Mouse (Mus musculus) left cerebral cortex, postnatal 14 days (tissue): ENCODE measurements around the gene Meox1. TPM values are rescaled to one million over a fixed set of nuclear protein-coding genes. Genes with fewer than 3 reads are reported as not detected.

Experiments
- DNase-seq, 2 experiments: peaks; one replicate each; pipeline ENCODE4 v3.0.0; 2021 to 2022; ENCODE audit warnings: low spot score in 2 of 2, mixed read lengths in 1 of 2
- intact Hi-C: fragments of 180-260 bp; cut with DNase I; formaldehyde crosslinking; loops from one replicate; pipeline ENCODE4 v1.15.1; 2025
- total RNA-seq, 2 experiments: library from RNA; stranded (reverse); gene quantifications; 2 replicates each; pipeline ENCODE4 v1.2.3; 2021

Gene Meox1
- total RNA-seq, 2 experiments from 2014 or later = 2.1 to 2.4 TPM

DNA sequence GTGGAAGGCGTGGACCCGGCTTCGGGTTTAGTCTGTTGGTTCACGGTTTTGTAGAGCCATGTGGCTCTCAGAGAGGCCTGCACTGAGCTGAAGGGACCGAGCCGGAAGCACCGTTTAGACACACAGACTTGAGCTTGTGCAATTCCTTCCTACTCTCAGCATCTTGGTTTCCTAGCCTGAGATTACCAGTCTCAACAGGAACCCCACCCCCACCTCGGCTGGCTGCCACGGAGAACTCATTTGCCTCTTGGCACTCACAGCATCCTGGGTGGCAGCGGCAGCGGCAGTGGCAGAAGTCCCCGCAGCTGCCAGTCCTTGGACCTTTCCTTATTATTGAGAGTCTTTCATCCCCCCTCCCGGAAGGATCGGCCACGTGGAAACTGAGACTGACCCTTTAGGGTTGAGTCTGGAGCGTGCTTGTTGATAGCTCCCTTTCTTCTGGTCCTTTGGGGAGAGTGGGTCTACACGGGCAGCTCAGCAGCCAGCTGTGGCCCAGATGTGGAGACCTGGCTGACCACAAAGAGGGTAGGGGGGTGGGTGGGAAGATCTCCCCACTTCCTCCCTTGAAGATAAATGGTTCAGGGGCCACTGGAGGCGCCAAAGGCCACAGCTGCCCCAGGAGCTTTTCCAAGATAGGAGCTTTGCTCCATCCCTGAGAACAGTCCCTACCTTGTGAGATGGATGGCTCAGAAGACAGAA lies 24.0 kb downstream of the Meox1 start:
- intact Hi-C loops = no loop called here
- DNase-seq = peak; percentile 62 to 86

DNA sequence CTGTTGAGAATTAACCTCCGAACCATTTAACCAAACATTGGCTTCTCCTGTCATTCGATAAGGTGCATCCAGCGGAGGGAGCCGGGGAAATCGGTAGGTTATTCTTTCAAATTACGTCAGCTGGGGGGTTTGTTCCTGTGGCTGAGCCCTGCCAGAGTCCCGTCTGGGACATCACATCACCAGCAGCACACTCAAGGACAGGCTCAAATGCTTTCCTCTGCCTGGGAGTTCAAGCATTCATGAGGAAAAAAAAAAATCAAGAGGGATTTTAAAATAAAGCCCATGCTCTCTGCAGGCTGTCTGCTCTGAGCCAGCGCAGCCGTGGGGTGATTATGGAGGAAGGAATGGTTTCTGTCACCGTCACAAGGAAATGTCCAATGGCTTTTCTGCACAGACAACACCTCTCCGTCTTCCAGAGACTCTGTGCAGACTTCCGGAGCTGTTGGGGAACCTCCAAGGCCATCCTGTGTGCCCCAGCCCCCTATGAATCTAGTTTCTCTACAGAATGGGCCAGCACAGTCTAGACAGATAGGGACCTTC lies 26.6 kb downstream of the Meox1 start:
- intact Hi-C loops = no loop called here
- no peak for DNase-seq

DNA sequence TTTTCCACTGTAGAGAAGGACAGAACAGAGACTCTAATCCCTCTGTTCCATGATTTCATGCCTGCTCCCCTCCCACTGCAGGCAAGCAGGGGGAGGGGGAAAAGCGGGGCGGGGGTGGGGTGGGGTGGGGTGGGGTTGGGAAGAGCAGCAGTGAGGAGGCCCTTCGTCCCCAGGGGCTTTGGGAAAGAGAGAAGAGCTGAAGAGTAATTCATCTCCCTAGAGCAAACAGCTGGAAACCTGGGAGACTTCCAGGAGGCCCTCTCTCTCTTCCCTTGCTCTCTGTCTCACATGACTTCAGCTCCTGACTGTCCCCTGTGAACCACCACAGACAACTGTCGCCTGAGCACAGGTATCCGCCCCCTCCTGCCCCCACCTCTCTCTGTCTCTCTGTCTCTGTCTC lies 35.4 kb downstream of the Meox1 start:
- intact Hi-C loops = no loop called here
- no peak for DNase-seq

- no peak for DNase-seq
- intact Hi-C loops = no loop called here
Observed at GRCm38 (mm10) chr11:101855950-101856712, 38.0 kb downstream of the Meox1 start.

DNA sequence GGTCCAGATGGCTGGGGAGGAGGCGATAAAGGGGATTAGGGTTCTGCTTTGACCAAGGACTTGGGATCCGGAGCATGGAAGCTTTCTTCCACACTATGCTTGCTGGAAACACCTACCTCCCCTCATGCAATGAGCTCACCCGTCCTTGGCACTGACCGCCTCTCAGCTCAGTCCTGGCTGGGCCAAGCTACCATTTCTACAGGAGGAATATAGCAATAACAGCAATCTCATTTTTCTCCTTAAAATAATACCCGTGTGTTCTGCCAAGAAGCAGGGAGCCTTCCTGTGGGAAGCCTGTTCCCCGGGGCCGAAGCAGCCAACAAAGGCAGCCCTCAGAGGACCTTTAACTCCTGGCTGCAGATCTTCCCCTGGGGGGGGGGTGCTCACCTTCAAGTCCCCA lies 43.1 kb downstream of the Meox1 start:
- intact Hi-C loops = no loop called here
- DNase-seq = no peak

DNA sequence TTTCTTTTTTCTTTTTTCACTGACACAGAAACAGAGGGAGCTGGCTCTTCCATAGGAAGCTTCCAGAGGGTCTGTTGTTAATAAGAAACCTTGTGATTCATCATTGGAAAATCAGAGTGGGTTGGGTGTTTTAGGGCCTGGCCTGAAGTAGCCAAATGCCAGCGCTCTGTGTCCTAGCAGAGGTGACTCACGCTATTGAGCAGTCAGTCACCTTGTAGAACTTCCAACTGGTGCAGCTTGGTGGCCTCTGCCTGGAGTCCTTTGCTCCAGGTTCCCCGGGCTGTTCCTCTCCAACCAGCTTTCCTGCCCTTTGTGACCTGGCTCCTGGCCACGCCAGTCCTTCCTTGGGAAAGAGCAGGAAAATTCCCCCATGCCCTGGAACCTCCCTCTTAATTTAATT lies 44.9 kb downstream of the Meox1 start:
- intact Hi-C loops = no loop called here

GRCm38 (mm10) chr11:101847509-101847908 lies 46.7 kb downstream of the Meox1 start:
- intact Hi-C loops = no loop called here
- DNase-seq = no peak

More for the DNA sequence above, 44.9 kb downstream of the Meox1 start:
- DNase-seq = no peak

DNA sequence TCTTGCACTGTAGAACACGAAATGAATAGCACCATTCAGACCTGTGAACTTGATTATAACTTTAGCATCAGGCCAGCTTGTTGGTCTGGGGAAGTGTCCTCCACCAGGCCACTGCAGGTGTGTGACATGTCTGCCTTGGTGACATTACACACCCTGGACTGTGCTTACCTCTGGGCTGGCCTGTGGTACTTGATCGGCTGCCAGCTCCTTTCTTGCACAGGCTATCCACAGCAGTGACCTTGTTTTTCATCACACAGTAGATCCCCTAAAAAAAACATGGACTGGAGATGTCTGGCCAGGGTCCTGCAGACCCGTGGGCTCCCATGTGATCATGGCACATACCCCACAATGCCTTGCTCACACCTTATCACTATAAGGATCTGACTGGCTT lies 51.4 kb downstream of the Meox1 start:
- DNase-seq = no peak
- intact Hi-C loops = no loop called here

GRCm38 (mm10) chr11:101841998-101842772 lies 52.0 kb downstream of the Meox1 start:
- peak; percentile 33 to 79 for DNase-seq
- intact Hi-C loops = no loop called here

- no peak for DNase-seq
- intact Hi-C loops = no loop called here
Observed at GRCm38 (mm10) chr11:101840405-101840804, 53.8 kb downstream of the Meox1 start.

DNA sequence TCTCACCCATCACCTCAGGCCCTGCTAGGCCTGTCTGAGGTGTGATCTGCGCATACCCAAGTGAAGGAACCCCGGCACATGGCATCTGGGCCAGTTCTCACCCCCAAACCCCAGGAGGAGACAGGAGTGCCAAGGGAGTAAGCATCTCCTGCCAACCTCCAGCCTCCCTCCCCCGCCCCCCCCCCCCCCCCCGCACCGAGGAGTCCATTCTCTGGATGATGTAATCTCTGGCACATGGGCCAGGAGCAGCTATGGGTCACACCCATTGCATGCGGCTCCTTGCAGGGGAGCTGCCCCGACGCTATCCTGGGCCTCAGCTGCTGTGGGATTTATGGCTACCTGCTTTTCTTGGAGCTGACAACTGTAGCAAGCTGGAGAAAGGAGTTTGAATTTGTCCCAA lies 54.7 kb downstream of the Meox1 start:
- intact Hi-C loops = no loop called here
- DNase-seq = no peak

- DNase-seq = peak; percentile 60 to 73
- intact Hi-C loops = no loop called here
Observed at GRCm38 (mm10) chr11:101832001-101832400, 62.2 kb downstream of the Meox1 start.

- intact Hi-C loops = no loop called here
- no peak for DNase-seq
Observed at GRCm38 (mm10) chr11:101830616-101831015, 63.6 kb downstream of the Meox1 start.

DNA sequence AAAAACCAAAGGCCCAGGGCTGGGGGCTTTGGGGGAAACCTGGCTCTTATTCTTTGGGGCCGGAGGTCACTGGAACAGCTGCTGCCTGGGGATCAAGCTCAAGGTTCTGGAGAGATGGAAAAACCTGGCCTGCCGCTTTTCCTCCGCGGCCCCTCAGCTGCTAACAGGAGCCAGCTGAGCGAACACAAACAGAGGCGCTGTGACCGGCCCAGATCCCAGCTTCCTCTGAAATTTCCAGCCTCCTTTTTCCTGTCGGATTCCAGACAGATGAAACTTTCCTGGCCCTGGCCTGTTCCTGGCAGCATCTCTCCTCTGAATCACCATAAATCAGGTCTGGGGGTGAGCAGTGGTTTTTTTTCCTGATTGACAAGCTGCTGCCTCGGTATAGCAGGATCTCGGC lies 64.1 kb downstream of the Meox1 start:
- intact Hi-C loops = no loop called here
- no peak for DNase-seq

DNA sequence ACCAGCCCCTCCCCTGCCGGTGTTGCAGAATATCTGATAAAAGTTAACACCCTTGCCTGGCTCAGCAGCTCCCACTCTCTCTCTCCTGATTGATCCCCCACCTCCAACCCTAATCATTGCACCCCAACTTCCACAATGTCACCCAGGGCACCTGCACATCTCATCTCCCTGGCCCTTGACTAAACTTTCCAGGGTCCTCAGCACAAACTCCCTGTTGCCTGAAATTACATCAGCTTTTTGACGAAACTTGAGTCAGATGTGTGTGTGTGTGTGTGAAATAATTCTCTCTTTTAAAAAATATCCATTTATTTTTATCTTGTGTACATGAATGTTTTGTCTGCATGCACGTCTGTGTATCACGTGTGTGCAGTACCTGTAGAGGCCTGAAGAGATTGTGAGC lies 65.5 kb downstream of the Meox1 start:
- intact Hi-C loops = no loop called here
- no peak for DNase-seq

Other genes with a start within 250 kb of the Meox1 start
- 10 to 100 TPM; 23.2 to 39.8 TPM for gene Arl4d, start 228.8 kb downstream of the Meox1 start, total RNA-seq
- gene Dhx8, start 161.5 kb downstream of the Meox1 start, total RNA-seq = 10 to 100 TPM; 34.6 to 34.9 TPM
- gene Etv4, start 109.0 kb downstream of the Meox1 start, total RNA-seq = 10 to 100 TPM; 18.5 to 19.3 TPM
- not detected for gene Sost, start 72.6 kb upstream of the Meox1 start, total RNA-seq
- gene Cfap97d1, start 89.9 kb upstream of the Meox1 start, total RNA-seq = not detected
- gene Dusp3, start 92.6 kb upstream of the Meox1 start, total RNA-seq = 100 to 1,000 TPM; 191 to 205 TPM
- gene Mpp3, start 134.1 kb upstream of the Meox1 start, total RNA-seq = 10 to 100 TPM; 50.3 to 52.0 TPM
- not detected for gene Cd300lg, start 147.1 kb upstream of the Meox1 start, total RNA-seq
- gene Mpp2, start 194.1 kb upstream of the Meox1 start, total RNA-seq = 100 to 1,000 TPM; 152 to 155 TPM
- not detected for gene Ppy, start 206.9 kb upstream of the Meox1 start, total RNA-seq
- not detected for gene Pyy, start 213.5 kb upstream of the Meox1 start, total RNA-seq